Mouse (Mus musculus) forebrain, embryonic 11.5 days (tissue): Measurements from ENCODE around the gene Trio. TPM values are rescaled to one million over a fixed set of nuclear protein-coding genes. Genes with fewer than 3 reads are reported as not detected.
A peak's percentile ranks its signal among the peaks of the same experiment; 100 is the strongest.

Source experiments
- ATAC-seq: fragments of 200-750 bp; cut with Nextera tagmentation; replicated peaks from 2 replicates; pipeline ENCODE4 v1.8.0; 2017; ENCODE audit warnings: moderate TSS enrichment; ENCODE audit not compliant: low FRiP score
- DNase-seq: peaks from one replicate; pipeline ENCODE4 v3.0.0-alpha.2; 2017; ENCODE audit warnings: low spot score
- H3K27ac ChIP-seq: fragments of 300-500 bp; sonication (generic); 2 replicates; pipeline ENCODE4 v1.5.1; 2014; ENCODE audit warnings: low read depth, low read length
- H3K27me3 ChIP-seq: fragments of 300-500 bp; sonication (generic); 2 replicates; pipeline ENCODE4 v1.6.1; 2014; ENCODE audit warnings: mild to moderate bottlenecking, low read length, mixed read lengths; ENCODE audit not compliant: control insufficient read depth, insufficient read depth
- H3K36me3 ChIP-seq: fragments of 300-500 bp; sonication (generic); 2 replicates; pipeline ENCODE4 v1.6.1; 2014; ENCODE audit warnings: mild to moderate bottlenecking, low read length, moderate library complexity, mixed read lengths; ENCODE audit not compliant: control insufficient read depth, insufficient read depth
- H3K4me1 ChIP-seq: fragments of 300-500 bp; sonication (generic); replicated peaks from 2 replicates; pipeline ENCODE4 v1.6.1; 2014; ENCODE audit warnings: low read length, mixed read lengths; ENCODE audit not compliant: control insufficient read depth, insufficient read depth
- H3K4me2 ChIP-seq: fragments of 300-500 bp; sonication (generic); 2 replicates; pipeline ENCODE4 v1.6.1; 2014; ENCODE audit warnings: low read depth, mild to moderate bottlenecking, low read length, moderate library complexity, mixed read lengths; ENCODE audit not compliant: severe bottlenecking
- H3K4me3 ChIP-seq: fragments of 300-500 bp; sonication (generic); 2 replicates; pipeline ENCODE4 v1.5.1; 2014; ENCODE audit warnings: low read depth, low read length
- H3K9ac ChIP-seq: fragments of 300-500 bp; sonication (generic); 2 replicates; pipeline ENCODE4 v1.6.1; 2014; ENCODE audit warnings: low read length
- H3K9me3 ChIP-seq: fragments of 300-500 bp; sonication (generic); 2 replicates; pipeline ENCODE4 v1.6.1; 2016; ENCODE audit warnings: low read length, mixed read lengths; ENCODE audit not compliant: control insufficient read depth
- WGBS: fragments of 180-500 bp; shearing (Covaris S2); extraction: QIAGEN DNeasy Blood & Tissue Kit; methylation state at CpG from one replicate; pipeline ENCODE4 v1.1.7; 2014; 5-methylcytosine and 5-hydroxymethylcytosine counted together
- polyA plus RNA-seq: library from polyadenylated mRNA; unstranded; fragments of >200 nt; fragmentation: Nextera tagmentation; extraction: Ambion mirVana; gene quantifications from 2 replicates; pipeline ENCODE4 v1.2.1, GENCODE M21; 2014

Trio gene
- polyA plus RNA-seq, 1 experiment from 2014 or later: 41.8 TPM

GRCm38 (mm10) chr15:28064733-28065088 lies 39.1 kb upstream of the Trio start:
- no peak overlapping the region for H3K9ac ChIP-seq
- no peak for ATAC-seq
- no peak overlapping the region for H3K27ac ChIP-seq
- no peaks in the 10 kb centered on the region for H3K27me3 ChIP-seq
- 57% methylated on average over 1 of the region's 1 CpGs for WGBS
- no peaks in the 10 kb centered on the region for H3K4me1 ChIP-seq
- no peaks in the 10 kb centered on the region for H3K9me3 ChIP-seq
- H3K4me2 ChIP-seq: no peak overlapping the region
- no peak for DNase-seq
- H3K4me3 ChIP-seq: no peak overlapping the region
- H3K36me3 ChIP-seq: no peaks in the 10 kb centered on the region

- H3K9me3 ChIP-seq: no peaks in the 10 kb centered on the region
- WGBS: 78% methylated on average over 13 of the region's 13 CpGs
- ATAC-seq: no peak
These were observed 38.6 kb upstream of the Trio start for GRCm38 (mm10) chr15:28064081-28064732.

GRCm38 (mm10) chr15:28063466-28063865 lies 37.8 kb upstream of the Trio start:
- Histone ChIP-seq H3K4me1 (no peaks in the 10 kb centered on the region), H3K27me3 (no peaks in the 10 kb centered on the region), H3K27ac (no peak overlapping the region), H3K9ac (no peak overlapping the region), H3K4me3 (no peak overlapping the region), H3K36me3 (no peaks in the 10 kb centered on the region), H3K4me2 (no peak overlapping the region), H3K9me3 (no peaks in the 10 kb centered on the region)
- DNase-seq (no peak), ATAC-seq (no peak)
- 94% methylated on average over 2 of the region's 2 CpGs for WGBS

More at GRCm38 (mm10) chr15:28064081-28064732, 38.6 kb upstream of the Trio start:
- no peaks in the 10 kb centered on the region for H3K4me1 ChIP-seq
- no peak overlapping the region for H3K4me3 ChIP-seq
- H3K4me2 ChIP-seq: no peak overlapping the region
- no peak overlapping the region for H3K9ac ChIP-seq
- H3K27me3 ChIP-seq: no peaks in the 10 kb centered on the region
- H3K27ac ChIP-seq: no peak overlapping the region
- no peaks in the 10 kb centered on the region for H3K36me3 ChIP-seq
- no peak for DNase-seq

GRCm38 (mm10) chr15:28062016-28062415 lies 36.4 kb upstream of the Trio start:
- no peak overlapping the region for H3K4me2 ChIP-seq
- H3K4me1 ChIP-seq: no peaks in the 10 kb centered on the region
- no peak overlapping the region for H3K9ac ChIP-seq
- no peaks in the 10 kb centered on the region for H3K27me3 ChIP-seq
- no peak overlapping the region for H3K4me3 ChIP-seq
- H3K9me3 ChIP-seq: no peaks in the 10 kb centered on the region
- no peaks in the 10 kb centered on the region for H3K36me3 ChIP-seq
- no peak overlapping the region for H3K27ac ChIP-seq
- no peak for ATAC-seq
- 98% methylated on average over 3 of the region's 3 CpGs for WGBS
- DNase-seq: no peak

- Histone ChIP-seq H3K27ac (no peak overlapping the region), H3K4me1 (no peaks in the 10 kb centered on the region), H3K4me3 (no peak overlapping the region), H3K9ac (no peak overlapping the region), H3K36me3 (no peaks in the 10 kb centered on the region), H3K4me2 (no peak overlapping the region), H3K27me3 (no peaks in the 10 kb centered on the region), H3K9me3 (no peaks in the 10 kb centered on the region)
- no peak for ATAC-seq
- WGBS: 88% methylated on average over 5 of the region's 5 CpGs
- no peak for DNase-seq
These were observed 35.3 kb upstream of the Trio start for GRCm38 (mm10) chr15:28060977-28061376.

GRCm38 (mm10) chr15:28060423-28060822 lies 34.8 kb upstream of the Trio start:
- H3K27me3 ChIP-seq: no peaks in the 10 kb centered on the region
- H3K4me2 ChIP-seq: no peak overlapping the region
- no peaks in the 10 kb centered on the region for H3K4me1 ChIP-seq
- H3K9ac ChIP-seq: no peak overlapping the region
- WGBS: 52% methylated on average over 6 of the region's 6 CpGs
- ATAC-seq (peak; percentile 72), DNase-seq (peak; percentile 57)
- H3K9me3 ChIP-seq: no peaks in the 10 kb centered on the region
- no peak overlapping the region for H3K4me3 ChIP-seq
- no peak overlapping the region for H3K27ac ChIP-seq
- H3K36me3 ChIP-seq: no peaks in the 10 kb centered on the region

GRCm38 (mm10) chr15:28057545-28057944 lies 31.9 kb upstream of the Trio start:
- 0 out of 2 replicates have a peak, but pooled peaks cover 1% of the 10 kb centered on the region for H3K4me1 ChIP-seq

GRCm38 (mm10) chr15:28054731-28055130 lies 29.1 kb upstream of the Trio start:
- no peak for ATAC-seq
- Histone ChIP-seq H3K4me2 (no peak overlapping the region), H3K27me3 (no peaks in the 10 kb centered on the region), H3K36me3 (no peaks in the 10 kb centered on the region), H3K27ac (no peak overlapping the region), H3K9ac (no peak overlapping the region), H3K4me1 (peaks cover 6% of the 10 kb centered on the region; the same call in 1 of the 2 replicates), H3K9me3 (no peaks in the 10 kb centered on the region), H3K4me3 (no peak overlapping the region)
- 90% methylated on average over 1 of the region's 1 CpGs for WGBS
- DNase-seq: no peak

More at GRCm38 (mm10) chr15:28057545-28057944, 31.9 kb upstream of the Trio start:
- Histone ChIP-seq H3K9ac (no peak overlapping the region), H3K27me3 (no peaks in the 10 kb centered on the region), H3K4me3 (no peak overlapping the region), H3K27ac (no peak overlapping the region), H3K36me3 (no peaks in the 10 kb centered on the region), H3K9me3 (no peaks in the 10 kb centered on the region), H3K4me2 (no peak overlapping the region)
- no peak for DNase-seq
- no peak for ATAC-seq
- WGBS: 24% methylated on average over 5 of the region's 5 CpGs

- 47% methylated on average over 1 of the region's 1 CpGs for WGBS
- no peak for DNase-seq
- Histone ChIP-seq H3K36me3 (no peaks in the 10 kb centered on the region), H3K27me3 (no peaks in the 10 kb centered on the region), H3K9ac (no peak overlapping the region), H3K4me3 (no peak overlapping the region), H3K4me1 (peaks cover 6% of the 10 kb centered on the region; the same call in 1 of the 2 replicates), H3K4me2 (no peak overlapping the region), H3K9me3 (no peaks in the 10 kb centered on the region), H3K27ac (no peak overlapping the region)
- ATAC-seq: no peak
These were observed 28.5 kb upstream of the Trio start for GRCm38 (mm10) chr15:28054111-28054510.
